Comparison of ENCODE assay signal across 23 mouse cellular contexts in the genomic region with DNA sequence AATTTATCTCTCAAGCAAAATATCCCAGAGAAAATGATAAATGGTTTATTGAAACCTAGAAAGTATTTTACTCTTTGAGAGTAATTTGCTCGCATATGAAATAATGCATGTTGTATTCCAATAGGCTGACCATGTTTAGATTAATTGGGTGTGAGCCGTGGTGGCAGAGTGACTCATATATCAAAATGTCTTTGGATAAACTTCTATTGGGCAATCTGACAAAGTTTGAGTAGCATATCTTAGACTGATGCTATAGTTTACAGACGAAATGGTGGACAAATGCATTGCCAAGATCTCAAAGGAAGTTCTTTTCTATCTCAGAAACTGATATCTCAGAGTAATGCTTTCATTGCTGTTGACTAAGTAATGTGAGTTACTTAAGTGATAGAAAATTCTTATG.
A peak's percentile ranks its signal among the peaks of the same experiment; 100 is the strongest.
DNase-seq lines count a peak whose midpoint lies in the region; ATAC-seq and TF ChIP-seq lines count a peak whose summit lies in the region.
"Had no signal": no experiment of that assay in that cellular context is flagged by ENCODE, and none has a peak within 500 bp of the region (broad histone marks: within the 10 kb centered on the region; RNA-seq: fewer than 3 reads in every experiment).

No protein-coding gene starts in this region.

- WGBS in lung, embryonic 14.5 days: 39% methylated on average over 3 of the region's 3 CpGs
- WGBS in embryonic facial prominence, embryonic 10.5 days: 86% methylated on average over 3 of the region's 3 CpGs

- peak; percentile 52; the same call in 1 of the 2 replicates for ATAC-seq in lung, embryonic 14.5 days (ENCODE audit: insufficient read depth)
- ATAC-seq: activated CD4-positive, CD25-positive, alpha-beta regulatory T cell, adult 4 months; forebrain, embryonic 14.5 days; forebrain, embryonic 16.5 days; Patski had no signal

- H3ac ChIP-seq in C2C12 (ENCODE audit: control insufficient read depth, insufficient read length, low read depth): no peak overlapping the region

- H3K27ac ChIP-seq in lung, embryonic 14.5 days (ENCODE audit: low read depth): no peak overlapping the region
- H3K27ac ChIP-seq in embryonic facial prominence, embryonic 10.5 days (replicated peaks): no peak overlapping the region
- H3K27ac ChIP-seq: embryonic facial prominence, embryonic 13.5 days; embryonic facial prominence, embryonic 15.5 days; forebrain, embryonic 10.5 days; forebrain, embryonic 12.5 days had no signal

- H3K27me3 ChIP-seq in lung, embryonic 14.5 days (ENCODE audit: insufficient read depth, low read length): no peaks in the 10 kb centered on the region
- no peaks in the 10 kb centered on the region for H3K27me3 ChIP-seq in C2C12 (ENCODE audit: control insufficient read depth, insufficient read depth, insufficient read length)
- H3K27me3 ChIP-seq in embryonic facial prominence, embryonic 10.5 days (replicated peaks; ENCODE audit: low read depth, poor library complexity, severe bottlenecking): no peaks in the 10 kb centered on the region
- H3K27me3 ChIP-seq: embryonic facial prominence, embryonic 13.5 days; embryonic facial prominence, embryonic 15.5 days; forebrain, embryonic 12.5 days; Patski had no signal

- no peak overlapping the region for H3K4me2 ChIP-seq in lung, embryonic 14.5 days
- H3K4me2 ChIP-seq: embryonic facial prominence, embryonic 13.5 days; embryonic facial prominence, embryonic 15.5 days; forebrain, embryonic 12.5 days had no signal

- TF ChIP-seq CTCF in lung, embryonic 14.5 days (IDR thresholded peaks at IDR 0.05; ENCODE audit: low read depth): no peak
- no peak for TF ChIP-seq CTCF in C2C12 (IDR thresholded peaks at IDR 0.05; ENCODE audit: control insufficient read depth, insufficient read depth, insufficient read length)

- DNase-seq in lung, embryonic 14.5 days: peak; percentile 56
- no peak for DNase-seq in lung, postnatal 25 days (ENCODE audit: low spot score)
- no peak for DNase-seq in spleen, postnatal 36 days (ENCODE audit: low spot score in 2 of 2)
- DNase-seq in embryonic facial prominence, embryonic 10.5 days (ENCODE audit: low spot score): no peak
- DNase-seq: adrenal gland, adult 8-10 months; adrenal gland, postnatal 14 days; adrenal gland, postnatal 36 days; B cell, adult 2 months; cerebellum, adult 11-12 months; cerebellum, adult 2 months; cerebellum, adult 9-10 months; cerebellum, postnatal 10 days; cerebellum, postnatal 25 days had no signal

- H3K4me1 ChIP-seq in lung, embryonic 14.5 days (ENCODE audit: insufficient read depth): no peaks in the 10 kb centered on the region
- no peaks in the 10 kb centered on the region for H3K4me1 ChIP-seq in embryonic facial prominence, embryonic 10.5 days
- H3K4me1 ChIP-seq: embryonic facial prominence, embryonic 13.5 days; embryonic facial prominence, embryonic 15.5 days; forebrain, embryonic 10.5 days; forebrain, embryonic 12.5 days had no signal

- H3K36me3 ChIP-seq in lung, embryonic 14.5 days (ENCODE audit: insufficient read depth): no peaks in the 10 kb centered on the region
- no peaks in the 10 kb centered on the region for H3K36me3 ChIP-seq in C2C12 (ENCODE audit: control insufficient read depth, insufficient read depth)
- H3K36me3 ChIP-seq in embryonic facial prominence, embryonic 10.5 days (replicated peaks): no peaks in the 10 kb centered on the region
- H3K36me3 ChIP-seq: embryonic facial prominence, embryonic 13.5 days; embryonic facial prominence, embryonic 15.5 days; forebrain, embryonic 10.5 days; forebrain, embryonic 12.5 days had no signal

- H3K9ac ChIP-seq in lung, embryonic 14.5 days: no peak overlapping the region
- H3K9ac ChIP-seq: embryonic facial prominence, embryonic 13.5 days; embryonic facial prominence, embryonic 15.5 days; forebrain, embryonic 12.5 days had no signal

- no peak overlapping the region for H3K4me3 ChIP-seq in lung, embryonic 14.5 days (ENCODE audit: low read depth, low read length)
- no peak overlapping the region for H3K4me3 ChIP-seq in C2C12 (ENCODE audit: insufficient read depth, poor library complexity, severe bottlenecking)
- H3K4me3 ChIP-seq in embryonic facial prominence, embryonic 10.5 days: no peak overlapping the region
- H3K4me3 ChIP-seq: embryonic facial prominence, embryonic 13.5 days; embryonic facial prominence, embryonic 15.5 days; erythroblast, embryonic 14.5 days; forebrain, embryonic 10.5 days; forebrain, embryonic 12.5 days had no signal

- H3K79me3 ChIP-seq in C2C12 (ENCODE audit: low read depth): no peaks in the 10 kb centered on the region

- no peaks in the 10 kb centered on the region for H3K79me2 ChIP-seq in C2C12 (ENCODE audit: control insufficient read depth, insufficient read depth)

- H3K9me3 ChIP-seq in lung, embryonic 14.5 days (ENCODE audit: low read depth, low read length): no peaks in the 10 kb centered on the region
- H3K9me3 ChIP-seq in embryonic facial prominence, embryonic 10.5 days: no peaks in the 10 kb centered on the region
- H3K9me3 ChIP-seq: embryonic facial prominence, embryonic 13.5 days; embryonic facial prominence, embryonic 15.5 days; forebrain, embryonic 10.5 days; forebrain, embryonic 12.5 days had no signal

TF ChIP-seq in C2C12, 6 proteins besides CTCF, POLR2A, EP300 and RAD21:
- TF ChIP-seq FOSL1 (IDR thresholded peaks at IDR 0.05; ENCODE audit: insufficient read depth, low read length, poor library complexity, severe bottlenecking) (no peak), CEBPB (IDR thresholded peaks at IDR 0.05; ENCODE audit: low read depth) (peak; percentile 70), MYOD1 (IDR thresholded peaks at IDR 0.05; ENCODE audit: control insufficient read depth, insufficient read length, low read depth) (no peak)
TF ChIP-seq in C2C12: peak in this region for 1.
